Mouse (Mus musculus): ENCODE data around the gene Syt8.

DNA sequence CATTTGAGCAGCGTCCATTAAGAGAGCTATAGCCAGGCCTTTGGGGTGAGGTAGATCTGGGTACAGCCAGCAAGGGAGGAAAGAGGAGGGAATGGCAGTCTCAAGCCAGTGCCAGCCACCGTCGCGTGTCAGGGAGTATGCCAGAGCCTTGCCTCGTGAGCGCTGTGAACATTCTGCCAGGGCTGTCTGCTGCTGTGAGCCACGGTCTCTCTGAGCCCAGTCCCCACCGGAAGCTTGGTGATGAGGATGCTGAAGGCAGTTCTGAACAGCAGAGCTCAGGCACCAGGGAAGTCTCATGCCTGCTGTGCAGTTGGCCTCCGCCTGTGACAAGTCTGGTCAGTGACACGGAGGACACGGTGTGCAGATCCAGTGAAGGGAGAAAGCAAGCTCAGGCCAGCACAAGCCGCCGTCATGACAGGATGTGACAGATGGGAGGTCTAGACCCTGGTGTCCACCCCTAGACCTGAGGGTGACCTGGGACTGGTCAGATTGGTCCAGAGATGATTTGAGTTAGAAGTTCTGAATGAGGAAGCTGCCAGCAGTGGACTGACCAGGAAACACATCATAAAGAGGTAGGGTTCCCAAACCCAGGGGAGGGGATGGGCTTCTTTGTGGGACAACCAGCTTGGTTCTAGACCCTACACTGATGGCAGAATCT is 42.3 kb downstream of the Syt8 start:
- TF ChIP-seq CTCF (IDR thresholded peaks at IDR 0.05; ENCODE audit: control insufficient read depth, insufficient read depth, insufficient read length), result no peak
- TF ChIP-seq MAX (IDR thresholded peaks at IDR 0.05), result no peak
- no peak for TF ChIP-seq FOSL1 (IDR thresholded peaks at IDR 0.05; ENCODE audit: insufficient read depth, low read length, poor library complexity, severe bottlenecking)
- TF ChIP-seq USF1 (IDR thresholded peaks at IDR 0.05; ENCODE audit: low read depth), result no peak

All from C2C12 (cell line).